Mouse (Mus musculus) erythroblast, embryonic 14.5 days (primary cell): ENCODE measurements around the gene Tlx1.

ENCODE experiments used
- GATA1 ChIP-seq: IDR thresholded peaks from 2 replicates; pipeline ENCODE4 v1.6.1; 2012; ENCODE audit warnings: low read length, inconsistent platforms, mixed read lengths
- TAL1 ChIP-seq: IDR thresholded peaks from 3 replicates; pipeline ENCODE4 v1.6.1; 2012; ENCODE audit warnings: low read length, inconsistent platforms, mixed read lengths

- no peak for TF ChIP-seq GATA1
- TF ChIP-seq TAL1: no peak
Measured at GRCm38 (mm10) chr19:45154521-45154920, 4.0 kb downstream of the Tlx1 start.
